Mouse (Mus musculus) urinary bladder, adult 18-20 months (tissue): Measurements from ENCODE around the gene Csf1.

Experiments used
- DNase-seq, 2 experiments: peaks; one replicate each; pipeline ENCODE4 v3.0.0; 2022; ENCODE audit warnings: low spot score in 2 of 2, mixed read lengths in 2 of 2

Csf1 gene

GRCm38 (mm10) chr3:107783315-107783714, 23.0 kb upstream of the Csf1 start:
- DNase-seq, result no peak

GRCm38 (mm10) chr3:107781304-107781703, 21.0 kb upstream of the Csf1 start:
- no peak for DNase-seq

- DNase-seq, result no peak
Measured at GRCm38 (mm10) chr3:107778016-107778415, 17.7 kb upstream of the Csf1 start.

- no peak for DNase-seq
Measured at GRCm38 (mm10) chr3:107776295-107776694, 16.0 kb upstream of the Csf1 start.

- no peak for DNase-seq
Measured at GRCm38 (mm10) chr3:107775736-107776135, 15.5 kb upstream of the Csf1 start.

GRCm38 (mm10) chr3:107775056-107775455, 14.8 kb upstream of the Csf1 start:
- no peak for DNase-seq

- DNase-seq, result no peak
Measured at GRCm38 (mm10) chr3:107772860-107773259, 12.6 kb upstream of the Csf1 start.

- DNase-seq, result no peak
Measured at GRCm38 (mm10) chr3:107769692-107770091, 9.4 kb upstream of the Csf1 start.

- DNase-seq, result no peak
Measured at GRCm38 (mm10) chr3:107768104-107768989, 8.1 kb upstream of the Csf1 start.

- DNase-seq, result no peak
Measured at GRCm38 (mm10) chr3:107766804-107767203, 6.5 kb upstream of the Csf1 start.

- no peak for DNase-seq
Measured at GRCm38 (mm10) chr3:107765979-107766378, 5.7 kb upstream of the Csf1 start.

- no peak for DNase-seq
Measured at GRCm38 (mm10) chr3:107763552-107763951, 3.3 kb upstream of the Csf1 start.

GRCm38 (mm10) chr3:107761446-107761845, 1.2 kb upstream of the Csf1 start:
- no peak for DNase-seq

GRCm38 (mm10) chr3:107760771-107761170, 502 bp upstream of the Csf1 start:
- no peak for DNase-seq

GRCm38 (mm10) chr3:107758638-107759037, 1.6 kb downstream of the Csf1 start:
- peak in 1 of 2 experiments; percentile 24 for DNase-seq

GRCm38 (mm10) chr3:107758176-107758575, 2.1 kb downstream of the Csf1 start:
- DNase-seq, result no peak

- DNase-seq, result no peak
Measured at GRCm38 (mm10) chr3:107757365-107758129, 2.7 kb downstream of the Csf1 start.

GRCm38 (mm10) chr3:107756481-107756866, 3.8 kb downstream of the Csf1 start:
- no peak for DNase-seq

GRCm38 (mm10) chr3:107755702-107756480, 4.4 kb downstream of the Csf1 start:
- DNase-seq, result no peak

GRCm38 (mm10) chr3:107754632-107755031, 5.6 kb downstream of the Csf1 start:
- DNase-seq, result no peak

GRCm38 (mm10) chr3:107751607-107752006, 8.7 kb downstream of the Csf1 start:
- no peak for DNase-seq
